ENCODE assay signal across 15 mouse cellular contexts in the genomic region with DNA sequence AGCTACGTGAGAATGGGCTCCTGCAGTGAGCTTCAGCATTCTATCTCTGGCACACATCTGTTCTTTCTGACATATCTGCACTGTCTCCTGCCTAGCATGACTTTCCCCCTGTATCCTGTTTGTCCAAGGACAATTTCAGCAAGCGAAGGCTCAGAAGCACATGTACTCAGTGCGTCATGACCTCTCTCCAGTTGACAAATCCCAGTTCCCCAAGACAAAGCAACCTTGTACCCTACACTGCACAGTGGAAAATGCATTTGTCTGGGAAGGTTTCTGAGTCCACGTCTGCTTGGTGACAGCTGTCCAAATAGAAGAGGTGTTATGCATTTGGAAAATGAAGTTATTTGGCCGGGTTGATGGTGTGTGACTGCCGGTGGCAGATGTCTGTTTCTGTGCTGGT.
"Had no signal": no experiment of that assay in that cellular context is flagged by ENCODE, and none has a peak within 500 bp of the region (broad histone marks: within the 10 kb centered on the region; RNA-seq: fewer than 3 reads in every experiment).

No protein-coding gene starts in this region.

- H3K4me2 ChIP-seq: midbrain, embryonic 11.5 days; midbrain, embryonic 13.5 days; midbrain, embryonic 15.5 days; neural tube, embryonic 12.5 days; stomach, embryonic 15.5 days had no signal

- ATAC-seq: liver, postnatal 0 days; midbrain, embryonic 13.5 days; midbrain, embryonic 15.5 days had no signal

- H3K9me3 ChIP-seq: midbrain, embryonic 13.5 days; midbrain, embryonic 15.5 days; neural tube, embryonic 12.5 days; stomach, embryonic 15.5 days had no signal

- DNase-seq: liver, postnatal 0 days; lung, adult 2 months; lung, postnatal 10 days; right cerebral cortex, postnatal 14 days; thymus, adult 2 months; thymus, postnatal 25 days; thymus, postnatal 4 days had no signal

- H3K9ac ChIP-seq: liver, postnatal 0 days; midbrain, embryonic 13.5 days; midbrain, embryonic 15.5 days; neural tube, embryonic 12.5 days; stomach, embryonic 15.5 days had no signal

- H3K36me3 ChIP-seq: midbrain, embryonic 13.5 days; midbrain, embryonic 15.5 days; neural tube, embryonic 12.5 days; stomach, embryonic 15.5 days had no signal

- H3K4me1 ChIP-seq: megakaryocyte, embryonic 14.5 days; midbrain, embryonic 13.5 days; midbrain, embryonic 15.5 days; neural tube, embryonic 12.5 days; stomach, embryonic 15.5 days had no signal

- H3K27ac ChIP-seq: macrophage; midbrain, embryonic 13.5 days; midbrain, embryonic 15.5 days; neural tube, embryonic 12.5 days; stomach, embryonic 15.5 days; stomach, postnatal 0 days had no signal

- H3K4me3 ChIP-seq: megakaryocyte, embryonic 14.5 days; midbrain, embryonic 13.5 days; midbrain, embryonic 15.5 days; neural tube, embryonic 12.5 days; stomach, embryonic 15.5 days had no signal

- H3K27me3 ChIP-seq: megakaryocyte, embryonic 14.5 days; midbrain, embryonic 13.5 days; midbrain, embryonic 15.5 days; neural tube, embryonic 12.5 days; stomach, embryonic 15.5 days had no signal
